Mouse (Mus musculus): ENCODE measurements around the gene Nrip1. TPM values are rescaled to one million over a fixed set of nuclear protein-coding genes. Genes with fewer than 3 reads are reported as not detected.

The Nrip1 gene
- polyA plus RNA-seq, 1 experiment from 2014 or later = 32.5 TPM

DNA sequence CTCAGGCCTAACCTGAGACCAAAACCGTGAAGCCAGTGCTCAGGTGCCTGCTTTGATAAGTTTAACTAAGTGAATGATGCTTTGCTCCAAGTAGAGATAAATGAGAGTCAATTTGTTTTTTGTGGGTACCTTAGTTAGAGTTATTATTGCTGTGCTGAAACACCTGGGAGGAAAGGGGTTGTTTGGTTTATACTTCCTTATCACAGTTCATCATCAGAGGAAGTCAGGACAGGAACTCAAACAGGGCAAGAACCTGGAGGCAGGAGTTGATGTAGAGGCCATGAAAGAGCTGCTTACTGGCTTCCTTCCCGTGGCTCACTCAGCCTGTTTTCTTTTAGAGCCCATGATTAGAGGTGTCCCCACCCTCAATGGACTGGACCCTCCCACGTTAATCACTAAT is 89.8 kb downstream of the Nrip1 start:
- H3K9ac ChIP-seq = no peak overlapping the region

DNA sequence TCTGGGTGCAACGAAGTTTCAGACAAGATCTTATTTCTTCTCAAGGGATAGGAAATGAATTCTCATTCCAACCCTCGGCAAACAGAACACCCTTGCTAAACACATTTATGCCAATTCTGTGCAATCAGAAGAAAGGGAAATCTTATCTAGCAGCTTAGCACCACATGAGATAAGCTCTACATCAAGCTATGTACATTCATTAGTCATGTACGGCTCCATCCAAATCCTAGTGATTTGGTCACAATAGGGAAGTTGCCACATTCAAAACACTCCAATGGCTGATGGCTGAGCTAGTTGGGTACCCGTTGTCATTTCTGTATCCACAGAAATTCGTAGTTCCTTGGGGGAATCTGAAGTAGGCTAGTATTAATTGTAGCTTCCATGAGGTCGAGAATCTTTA is 91.8 kb downstream of the Nrip1 start:
- no peaks in the 10 kb centered on the region for H3K36me3 ChIP-seq
- no peak overlapping the region for H3K4me3 ChIP-seq
- no peaks in the 10 kb centered on the region for H3K27me3 ChIP-seq
- no peak overlapping the region for H3K9ac ChIP-seq
- H3K9me3 ChIP-seq = no peaks in the 10 kb centered on the region
- H3K4me1 ChIP-seq (replicated peaks) = no peaks in the 10 kb centered on the region
- WGBS = 89% methylated on average over 6 of the region's 6 CpGs
- H3K27ac ChIP-seq (replicated peaks) = no peak overlapping the region
- no peak for ATAC-seq (ENCODE audit: low FRiP score, low read depth)
- no peak overlapping the region for H3K4me2 ChIP-seq

More for the DNA sequence above, 89.8 kb downstream of the Nrip1 start:
- 78% methylated on average over 3 of the region's 3 CpGs for WGBS
- no peaks in the 10 kb centered on the region for H3K36me3 ChIP-seq
- H3K9me3 ChIP-seq = no peaks in the 10 kb centered on the region
- no peak for ATAC-seq (ENCODE audit: low FRiP score, low read depth)
- H3K27me3 ChIP-seq = no peaks in the 10 kb centered on the region
- H3K4me1 ChIP-seq (replicated peaks) = no peaks in the 10 kb centered on the region
- H3K4me3 ChIP-seq = no peak overlapping the region
- no peak overlapping the region for H3K27ac ChIP-seq (replicated peaks)
- H3K4me2 ChIP-seq = no peak overlapping the region

DNA sequence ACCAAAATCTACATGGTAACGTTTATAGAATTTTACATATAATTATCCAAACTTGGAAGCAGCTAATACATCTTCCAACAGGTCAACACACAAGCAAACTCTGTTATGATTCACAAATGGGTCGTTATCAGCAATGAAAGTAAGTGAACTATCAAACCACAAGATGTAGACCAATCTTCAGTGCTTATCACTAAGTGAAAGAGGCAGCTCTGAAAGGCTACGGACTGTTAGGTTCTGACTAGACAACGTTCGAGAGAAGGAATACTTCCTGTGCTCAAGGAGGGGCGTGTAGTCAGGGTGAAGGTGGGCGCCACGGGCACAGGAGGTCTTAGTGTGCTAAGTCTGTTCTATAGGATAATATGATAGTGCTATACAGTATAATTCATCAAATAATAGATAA is 93.3 kb downstream of the Nrip1 start:
- no peak overlapping the region for H3K4me3 ChIP-seq
- H3K27ac ChIP-seq (replicated peaks) = no peak overlapping the region
- ATAC-seq (ENCODE audit: low FRiP score, low read depth) = no peak
- H3K36me3 ChIP-seq = no peaks in the 10 kb centered on the region
- H3K9me3 ChIP-seq = no peaks in the 10 kb centered on the region
- no peak overlapping the region for H3K4me2 ChIP-seq
- no peaks in the 10 kb centered on the region for H3K27me3 ChIP-seq
- WGBS = 92% methylated on average over 8 of the region's 8 CpGs
- no peaks in the 10 kb centered on the region for H3K4me1 ChIP-seq (replicated peaks)
- H3K9ac ChIP-seq = no peak overlapping the region

DNA sequence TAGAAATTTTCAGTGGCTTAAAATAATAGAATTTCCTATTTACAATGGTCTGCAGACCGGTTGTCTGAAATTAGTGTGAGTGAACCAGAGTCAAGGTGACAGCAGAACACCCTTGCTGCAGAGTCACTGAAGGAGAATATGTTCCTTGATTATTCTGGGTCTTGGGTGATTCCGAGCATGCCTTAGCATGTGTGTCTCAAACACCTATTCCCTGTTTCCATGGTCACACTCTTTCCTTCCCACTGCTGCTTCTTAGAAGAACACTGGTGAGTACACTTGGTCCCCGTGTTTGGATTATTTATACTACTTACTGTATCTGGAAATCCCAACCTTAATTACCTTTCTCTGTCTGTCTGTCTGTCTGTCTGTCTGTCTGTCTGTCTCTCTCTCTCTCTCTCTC is 97.4 kb downstream of the Nrip1 start:
- H3K27me3 ChIP-seq = no peaks in the 10 kb centered on the region
- no peak overlapping the region for H3K4me3 ChIP-seq
- WGBS = 92% methylated on average over 3 of the region's 3 CpGs
- no peaks in the 10 kb centered on the region for H3K9me3 ChIP-seq
- no peak overlapping the region for H3K4me2 ChIP-seq
- H3K9ac ChIP-seq = no peak overlapping the region
- no peak overlapping the region for H3K27ac ChIP-seq (replicated peaks)
- H3K4me1 ChIP-seq (replicated peaks) = no peaks in the 10 kb centered on the region
- no peak for ATAC-seq (ENCODE audit: low FRiP score, low read depth)
- H3K36me3 ChIP-seq = no peaks in the 10 kb centered on the region

DNA sequence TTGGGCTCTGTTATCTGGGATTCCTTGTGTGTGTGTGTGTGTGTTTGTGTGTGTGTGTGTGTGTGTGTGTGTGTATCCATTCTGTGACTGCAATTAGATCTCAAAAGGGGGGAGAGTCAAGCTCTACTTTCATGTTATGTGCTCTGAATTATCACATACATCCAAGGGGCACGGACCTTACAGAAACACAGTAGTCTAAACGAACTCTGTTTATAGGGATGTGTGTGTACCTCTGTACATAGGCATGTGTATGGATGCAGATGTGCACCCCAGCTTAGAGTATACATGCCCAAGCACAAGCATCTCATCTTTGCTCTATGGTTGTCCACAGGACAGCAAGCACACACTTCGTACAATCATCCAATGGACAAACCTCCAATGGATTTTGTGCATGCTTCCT is 98.0 kb downstream of the Nrip1 start:
- no peak overlapping the region for H3K4me3 ChIP-seq
- no peaks in the 10 kb centered on the region for H3K36me3 ChIP-seq
- H3K27me3 ChIP-seq = no peaks in the 10 kb centered on the region
- H3K9ac ChIP-seq = no peak overlapping the region
- WGBS = 91% methylated on average over 3 of the region's 3 CpGs
- no peak for ATAC-seq (ENCODE audit: low FRiP score, low read depth)
- no peaks in the 10 kb centered on the region for H3K9me3 ChIP-seq
- H3K27ac ChIP-seq (replicated peaks) = no peak overlapping the region
- H3K4me2 ChIP-seq = no peak overlapping the region
- no peaks in the 10 kb centered on the region for H3K4me1 ChIP-seq (replicated peaks)

DNA sequence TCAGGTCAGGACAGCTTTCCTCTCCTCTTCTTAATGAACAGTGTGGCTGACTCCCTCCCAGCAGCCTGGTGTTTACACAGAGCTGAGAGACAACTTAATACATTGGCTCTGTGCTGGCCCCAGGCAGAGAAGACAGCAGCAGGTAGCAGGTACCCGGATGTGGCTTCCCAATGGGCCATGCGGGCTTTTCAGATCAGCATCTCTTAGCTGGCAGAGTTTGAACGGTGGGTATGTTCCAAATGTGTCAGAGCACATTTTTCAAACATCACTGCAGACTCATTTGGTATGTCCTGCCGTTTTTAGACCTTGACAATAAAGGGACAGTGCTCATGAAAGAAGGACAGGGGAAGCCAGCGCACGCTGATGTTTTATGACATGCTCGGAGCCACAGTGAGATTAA is 98.5 kb downstream of the Nrip1 start:
- WGBS = 76% methylated on average over 7 of the region's 7 CpGs
- Histone ChIP-seq H3K27me3 (no peaks in the 10 kb centered on the region), H3K4me3 (no peak overlapping the region), H3K4me2 (no peak overlapping the region), H3K9me3 (no peaks in the 10 kb centered on the region), H3K4me1 (replicated peaks) (no peaks in the 10 kb centered on the region), H3K9ac (no peak overlapping the region), H3K27ac (replicated peaks) (no peak overlapping the region), H3K36me3 (no peaks in the 10 kb centered on the region)
- no peak for ATAC-seq (ENCODE audit: low FRiP score, low read depth)

DNA sequence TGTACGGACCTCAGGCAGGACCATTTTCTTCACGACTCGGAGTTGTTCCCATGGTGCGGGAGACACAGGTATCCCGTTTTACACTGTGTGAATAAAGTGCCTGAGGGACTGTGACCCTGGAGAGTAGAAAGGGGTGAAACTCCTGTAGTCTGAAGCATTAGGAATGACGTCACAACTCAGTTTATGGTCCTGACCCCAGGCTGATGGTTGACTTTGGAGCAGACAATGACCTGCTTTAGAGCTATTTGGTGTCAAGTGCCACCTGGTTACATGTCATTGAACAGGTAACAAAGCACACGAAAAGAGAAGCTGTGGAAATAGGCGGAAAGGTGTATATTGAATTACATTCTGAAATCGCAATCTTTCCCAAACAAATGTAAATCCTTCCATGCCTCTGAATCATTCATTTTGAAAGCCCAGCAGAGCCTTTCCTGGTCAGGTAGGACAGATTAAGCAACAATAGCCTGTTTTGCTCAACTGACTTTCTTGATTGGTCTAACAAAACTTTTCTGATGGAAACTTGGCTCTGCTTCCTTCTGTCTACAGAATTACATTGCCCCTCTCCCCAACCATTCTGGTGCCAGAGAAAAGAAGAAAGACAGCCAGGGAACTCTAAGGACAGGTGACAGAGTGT is 106.9 kb downstream of the Nrip1 start:
- no peak overlapping the region for H3K4me2 ChIP-seq
- no peaks in the 10 kb centered on the region for H3K27me3 ChIP-seq
- H3K4me1 ChIP-seq (replicated peaks) = no peaks in the 10 kb centered on the region
- H3K4me3 ChIP-seq = no peak overlapping the region
- H3K36me3 ChIP-seq = no peaks in the 10 kb centered on the region
- no peak overlapping the region for H3K9ac ChIP-seq
- H3K27ac ChIP-seq (replicated peaks) = no peak overlapping the region
- H3K9me3 ChIP-seq = no peaks in the 10 kb centered on the region
- ATAC-seq (ENCODE audit: low FRiP score, low read depth) = no peak
- WGBS = 85% methylated on average over 9 of the region's 9 CpGs

DNA sequence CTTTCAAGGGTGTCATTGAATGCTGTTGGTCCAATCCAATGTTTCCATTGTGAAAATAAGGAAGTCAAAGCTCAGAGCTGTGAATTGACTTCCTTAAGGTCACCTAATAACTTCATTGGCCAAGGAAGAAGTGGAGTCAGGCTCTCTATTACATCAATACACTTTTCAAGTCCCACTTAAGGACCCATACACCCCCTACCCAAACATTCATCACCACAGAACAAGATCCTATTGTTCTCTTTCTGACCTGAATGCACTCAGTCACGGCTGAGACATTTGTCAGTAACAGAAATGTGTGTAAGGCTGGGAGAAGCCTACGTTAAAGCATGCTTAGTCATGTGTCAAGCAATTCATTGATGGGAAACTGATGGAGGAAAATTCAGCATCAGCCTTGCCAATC is 107.8 kb downstream of the Nrip1 start:
- no peaks in the 10 kb centered on the region for H3K36me3 ChIP-seq
- no peak overlapping the region for H3K27ac ChIP-seq (replicated peaks)
- no peaks in the 10 kb centered on the region for H3K9me3 ChIP-seq
- H3K4me3 ChIP-seq = no peak overlapping the region
- ATAC-seq (ENCODE audit: low FRiP score, low read depth) = no peak
- no peaks in the 10 kb centered on the region for H3K4me1 ChIP-seq (replicated peaks)
- H3K27me3 ChIP-seq = no peaks in the 10 kb centered on the region
- no peak overlapping the region for H3K4me2 ChIP-seq
- no peak overlapping the region for H3K9ac ChIP-seq
- 8% methylated on average over 2 of the region's 2 CpGs for WGBS

DNA sequence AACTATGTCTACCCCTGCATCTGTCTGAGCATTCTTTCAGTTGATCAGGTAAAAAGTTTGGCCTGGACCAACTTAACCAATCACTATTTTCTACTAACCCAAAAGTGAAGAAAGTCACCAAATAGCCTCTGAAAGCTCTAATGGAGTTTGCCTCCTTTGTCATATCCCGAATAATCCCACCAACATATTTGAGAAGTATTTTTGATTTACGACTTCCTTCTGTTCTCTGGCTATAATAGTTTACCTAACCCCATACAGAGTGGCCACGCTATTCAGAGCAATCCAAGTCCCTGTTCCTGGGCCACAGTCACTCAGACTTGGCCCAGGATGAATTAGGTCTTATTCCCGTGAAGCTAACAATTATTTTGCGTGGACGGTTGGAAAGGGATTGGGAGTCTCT is 108.3 kb downstream of the Nrip1 start:
- Histone ChIP-seq H3K9ac (no peak overlapping the region), H3K4me3 (no peak overlapping the region), H3K36me3 (no peaks in the 10 kb centered on the region), H3K27ac (replicated peaks) (no peak overlapping the region), H3K9me3 (no peaks in the 10 kb centered on the region), H3K27me3 (no peaks in the 10 kb centered on the region), H3K4me1 (replicated peaks) (no peaks in the 10 kb centered on the region), H3K4me2 (no peak overlapping the region)
- WGBS = 62% methylated on average over 6 of the region's 6 CpGs
- no peak for ATAC-seq (ENCODE audit: low FRiP score, low read depth)

DNA sequence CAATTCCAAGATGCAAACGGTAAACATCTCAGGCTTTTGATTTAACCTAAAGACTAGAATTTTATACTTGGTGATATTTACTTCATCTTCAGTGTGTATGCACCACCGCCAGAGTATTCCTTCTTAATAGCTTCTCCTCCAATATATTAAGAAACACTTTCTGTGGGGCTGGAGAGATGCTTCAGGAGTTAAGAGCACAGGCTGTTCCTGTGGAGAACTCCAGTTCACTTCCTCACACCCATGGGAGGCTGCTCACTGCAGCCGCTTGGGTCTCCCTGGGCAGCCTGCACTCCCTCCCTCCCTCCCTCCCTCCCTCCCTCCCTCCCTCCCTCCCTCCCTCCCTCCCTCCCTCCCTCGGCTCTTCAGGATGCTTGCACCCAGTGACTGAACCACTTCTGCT is 110.2 kb downstream of the Nrip1 start:
- no peaks in the 10 kb centered on the region for H3K4me1 ChIP-seq (replicated peaks)
- ATAC-seq (ENCODE audit: low FRiP score, low read depth) = no peak
- H3K4me3 ChIP-seq = no peak overlapping the region
- H3K9me3 ChIP-seq = no peaks in the 10 kb centered on the region
- H3K27ac ChIP-seq (replicated peaks) = no peak overlapping the region
- 66% methylated on average over 4 of the region's 4 CpGs for WGBS
- H3K27me3 ChIP-seq = no peaks in the 10 kb centered on the region
- H3K9ac ChIP-seq = no peak overlapping the region
- no peak overlapping the region for H3K4me2 ChIP-seq
- H3K36me3 ChIP-seq = no peaks in the 10 kb centered on the region

DNA sequence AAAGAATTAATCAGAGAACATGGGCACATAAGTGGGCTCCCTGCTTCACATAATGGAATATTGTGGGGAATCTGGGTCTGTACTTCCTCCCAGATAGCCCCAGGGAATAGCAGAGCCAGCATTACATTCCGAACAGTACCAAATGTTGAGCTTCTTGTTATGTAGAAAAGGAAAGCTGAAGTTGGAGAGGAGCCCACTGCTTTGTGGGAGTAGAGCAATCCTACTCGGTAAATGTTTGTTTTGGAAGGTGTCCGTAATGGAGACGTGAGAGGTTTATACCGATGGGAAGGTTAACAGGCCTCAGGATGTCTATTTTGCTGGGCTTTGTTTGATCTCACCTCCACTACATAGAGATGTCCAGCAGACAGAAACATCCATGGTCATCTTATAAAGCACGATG is 113.3 kb downstream of the Nrip1 start:
- Histone ChIP-seq H3K36me3 (no peaks in the 10 kb centered on the region), H3K27me3 (no peaks in the 10 kb centered on the region), H3K4me2 (no peak overlapping the region), H3K4me3 (no peak overlapping the region), H3K27ac (replicated peaks) (no peak overlapping the region), H3K4me1 (replicated peaks) (no peaks in the 10 kb centered on the region), H3K9ac (no peak overlapping the region), H3K9me3 (no peaks in the 10 kb centered on the region)
- WGBS = 73% methylated on average over 6 of the region's 6 CpGs
- ATAC-seq (ENCODE audit: low FRiP score, low read depth) = no peak

DNA sequence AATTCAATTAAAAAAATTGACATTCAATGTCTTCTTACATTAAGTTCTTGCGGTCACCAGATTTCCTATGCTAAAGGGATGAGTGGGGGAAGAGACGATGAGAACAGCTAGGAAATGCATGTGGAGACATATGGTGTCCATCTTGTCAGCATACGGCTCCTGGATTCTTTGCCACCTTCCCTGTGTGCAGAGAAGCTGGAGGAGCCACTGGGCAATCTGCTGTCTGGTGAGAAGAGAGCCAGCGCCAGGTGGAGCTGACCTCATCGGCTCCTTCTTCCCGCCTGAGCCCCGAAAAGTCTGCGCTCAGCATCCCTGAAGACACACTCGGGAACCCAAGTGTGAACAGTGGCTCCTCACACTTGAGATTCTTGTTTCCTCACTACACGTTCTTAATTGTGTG is 121.8 kb downstream of the Nrip1 start:
- H3K9me3 ChIP-seq = no peaks in the 10 kb centered on the region
- H3K4me2 ChIP-seq = no peak overlapping the region
- H3K27ac ChIP-seq (replicated peaks) = no peak overlapping the region
- H3K36me3 ChIP-seq = no peaks in the 10 kb centered on the region
- ATAC-seq (ENCODE audit: low FRiP score, low read depth) = no peak
- H3K9ac ChIP-seq = no peak overlapping the region
- H3K27me3 ChIP-seq = no peaks in the 10 kb centered on the region
- WGBS = 84% methylated on average over 10 of the region's 10 CpGs
- no peaks in the 10 kb centered on the region for H3K4me1 ChIP-seq (replicated peaks)
- no peak overlapping the region for H3K4me3 ChIP-seq

DNA sequence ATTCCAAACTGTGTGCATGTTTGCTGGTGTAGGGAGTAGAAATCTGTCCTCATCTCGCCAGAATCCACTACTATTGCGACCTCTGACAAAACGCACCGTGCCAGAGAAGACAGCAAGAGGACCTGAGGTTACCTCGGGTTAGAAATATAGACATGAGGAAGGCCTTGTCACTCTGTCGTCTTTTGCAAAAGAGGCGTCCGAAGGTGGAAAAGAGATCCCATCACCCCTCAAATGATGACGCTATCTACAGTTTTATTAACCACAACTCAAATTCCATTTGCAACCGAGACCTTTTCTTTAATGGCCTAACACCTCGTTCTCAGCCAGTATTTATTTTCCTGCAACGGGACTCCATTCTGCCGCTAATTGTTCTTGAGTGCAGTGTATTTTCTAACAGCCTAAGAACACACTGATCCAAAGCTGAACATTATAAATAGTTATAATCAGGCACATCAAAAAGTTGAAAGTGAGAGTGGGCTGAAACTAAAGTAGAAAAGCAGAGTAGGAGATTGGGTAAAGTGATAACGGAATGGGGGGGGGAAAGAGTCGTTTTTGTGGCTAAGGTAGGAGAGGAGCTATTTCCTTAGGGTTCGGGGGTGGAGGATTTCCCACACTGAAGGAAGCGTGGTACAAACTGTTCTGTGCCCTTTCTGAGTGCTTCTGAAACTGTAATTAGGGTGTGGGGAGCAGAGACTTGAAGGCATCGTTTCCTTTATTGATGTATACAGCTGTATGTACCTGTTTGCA is 124.1 kb downstream of the Nrip1 start:
- no peak for ATAC-seq (ENCODE audit: low FRiP score, low read depth)

More for the DNA sequence above, 124.1 kb downstream of the Nrip1 start:
- Histone ChIP-seq H3K4me1 (replicated peaks) (no peaks in the 10 kb centered on the region), H3K9ac (no peak overlapping the region), H3K4me3 (no peak overlapping the region), H3K27me3 (no peaks in the 10 kb centered on the region), H3K27ac (replicated peaks) (no peak overlapping the region), H3K4me2 (no peak overlapping the region), H3K9me3 (no peaks in the 10 kb centered on the region), H3K36me3 (no peaks in the 10 kb centered on the region)
- WGBS = 90% methylated on average over 18 of the region's 18 CpGs
